Mouse (Mus musculus) MEL (cell line): Measurements from ENCODE around the gene Pknox1.

ENCODE experiments used
- CTCF ChIP-seq, 3 experiments: IDR thresholded peaks in 2 of 3; conservative IDR thresholded peaks in 1 of 3; 2 replicates each; pipeline ENCODE4 v1.5.1; 2011 to 2012; ENCODE audit warnings: low read length in 3 of 3, low read depth in 2 of 3, mild to moderate bottlenecking in 2 of 3, improper control_type of control experiment in 1 of 3, inconsistent platforms in 1 of 3, mixed read lengths in 1 of 3, moderate library complexity in 1 of 3; ENCODE audit not compliant: control insufficient read depth in 1 of 3, insufficient read depth in 1 of 3, poor library complexity in 1 of 3, severe bottlenecking in 1 of 3
- E2F4 ChIP-seq: IDR thresholded peaks from 2 replicates; pipeline ENCODE4 v1.6.1; 2011; ENCODE audit warnings: low read depth, low read length, improper control_type of control experiment, borderline replicate concordance
- EP300 ChIP-seq, 2 experiments: IDR thresholded peaks; 2 replicates each; pipeline ENCODE4 v1.6.1; 2011; ENCODE audit warnings: improper control_type of control experiment in 2 of 2, low read length in 2 of 2, low read depth in 1 of 2, mild to moderate bottlenecking in 1 of 2
- GATA1 ChIP-seq: IDR thresholded peaks from 2 replicates; pipeline ENCODE4 v1.6.1; 2011; ENCODE audit warnings: low read depth, low read length, improper control_type of control experiment
- HCFC1 ChIP-seq: IDR thresholded peaks from 2 replicates; pipeline ENCODE4 v1.6.1; 2012; ENCODE audit warnings: low read depth, mild to moderate bottlenecking, inconsistent platforms, low read length, improper control_type of control experiment, moderate library complexity
- JUND ChIP-seq: IDR thresholded peaks from 2 replicates; pipeline ENCODE4 v1.6.1; 2011; ENCODE audit warnings: low read depth, mild to moderate bottlenecking, improper control_type of control experiment, low read length
- MAX ChIP-seq: IDR thresholded peaks from 2 replicates; pipeline ENCODE4 v1.6.1; 2011; ENCODE audit warnings: low read length, improper control_type of control experiment
- MYC ChIP-seq: IDR thresholded peaks from 2 replicates; pipeline ENCODE4 v1.6.1; 2011; ENCODE audit warnings: low read depth, mild to moderate bottlenecking, low read length, improper control_type of control experiment, moderate library complexity
- NELFE ChIP-seq: IDR thresholded peaks from 2 replicates; pipeline ENCODE4 v1.6.1; 2011; ENCODE audit warnings: low read depth, low read length, improper control_type of control experiment
- POLR2A ChIP-seq, 2 experiments: IDR thresholded peaks; 2 replicates each; pipeline ENCODE4 v1.6.1; 2011 to 2012; ENCODE audit warnings: low read length in 2 of 2, mild to moderate bottlenecking in 2 of 2, control low read depth in 1 of 2, improper control_type of control experiment in 1 of 2, low read depth in 1 of 2, moderate library complexity in 1 of 2; ENCODE audit not compliant: control insufficient read depth in 1 of 2, insufficient read depth in 1 of 2, poor library complexity in 1 of 2
- RAD21 ChIP-seq: IDR thresholded peaks from 2 replicates; pipeline ENCODE4 v1.6.1; 2011; ENCODE audit warnings: mild to moderate bottlenecking, low read depth, low read length, improper control_type of control experiment
- USF1 ChIP-seq: IDR thresholded peaks from 2 replicates; pipeline ENCODE4 v1.6.1; 2014; ENCODE audit warnings: low read depth, mild to moderate bottlenecking, inconsistent platforms, low read length, improper control_type of control experiment, moderate library complexity
- ZC3H11A ChIP-seq: IDR thresholded peaks from 2 replicates; pipeline ENCODE4 v1.6.1; 2012; ENCODE audit warnings: low read depth, mild to moderate bottlenecking, inconsistent platforms, low read length, improper control_type of control experiment

- no peak for TF ChIP-seq CTCF (IDR thresholded peaks at IDR 0.05 in 2 of 3, conservative IDR thresholded peaks at IDR 0.05 in 1 of 3; ENCODE audit: control insufficient read depth in 1 of 3, insufficient read depth in 1 of 3, low read depth in 2 of 3, low read length in 3 of 3, poor library complexity in 1 of 3, severe bottlenecking in 1 of 3)
- TF ChIP-seq E2F4, result no peak
- no peak for TF ChIP-seq POLR2A (IDR thresholded peaks at IDR 0.05; ENCODE audit: control insufficient read depth in 1 of 2, insufficient read depth in 1 of 2, low read depth in 1 of 2, low read length in 2 of 2, poor library complexity in 1 of 2)
- TF ChIP-seq MAX, result no peak
- no peak for TF ChIP-seq EP300 (IDR thresholded peaks at IDR 0.05; ENCODE audit: low read depth in 1 of 2, low read length in 2 of 2)
- TF ChIP-seq GATA1, result no peak
- no peak for TF ChIP-seq MYC
- TF ChIP-seq HCFC1, result no peak
- TF ChIP-seq USF1, result no peak
- no peak for TF ChIP-seq ZC3H11A
- no peak for TF ChIP-seq NELFE
- no peak for TF ChIP-seq RAD21
- TF ChIP-seq JUND, result no peak
Measured at GRCm38 (mm10) chr17:31588115-31588514, 23.6 kb downstream of the Pknox1 start.
